Mouse (Mus musculus): ENCODE measurements at regions not wholly inside any gene's neighbourhood (a gene's known extent, or its start where the extent isn't known, plus 50 kb on each side); places are given as distances from the start of the nearest gene placed in this dataset.
A peak's percentile ranks its signal among the peaks of the same experiment; 100 is the strongest.

DNA sequence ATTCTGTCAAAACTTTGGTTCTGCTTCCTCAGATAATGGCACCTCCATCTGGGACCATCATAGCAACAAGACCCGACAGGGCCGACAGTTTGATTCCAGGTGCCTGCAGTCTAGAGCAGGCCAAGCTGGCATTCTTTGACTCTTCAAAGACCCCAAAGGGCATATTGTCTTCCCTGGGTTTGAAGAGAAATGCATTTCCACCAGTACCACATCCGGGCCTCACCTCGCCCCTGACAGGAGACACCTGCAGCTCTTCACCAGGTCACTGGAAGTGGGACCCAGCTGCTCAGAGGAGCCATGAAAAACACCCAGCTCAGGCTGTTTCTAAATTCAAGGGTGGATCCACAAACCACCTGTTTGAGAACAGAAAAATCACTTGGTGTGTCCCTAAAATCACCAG lies 222.2 kb downstream of the Emx2 start:
- in situ Hi-C loops (cut with MboI; ENCODE audit: low pct_unique_long_range_greater_than_20kb), result no loop called here
- DNase-seq (ENCODE audit: low read depth, low spot score) (no peak), ATAC-seq (no peak)
- TF ChIP-seq CTCF (IDR thresholded peaks at IDR 0.05), result no peak
- CTCF ChIA-PET, result interaction anchor here (0.7 to 0.9 kb wide), 2 partner anchors 10 to 45 kb away, joined by 3 read pairs; no protein-coding TSS in a partner anchor
- POLR2A ChIA-PET, result no interaction called here
- H3K27me3 ChIP-seq, result no peaks in the 10 kb centered on the region

DNA sequence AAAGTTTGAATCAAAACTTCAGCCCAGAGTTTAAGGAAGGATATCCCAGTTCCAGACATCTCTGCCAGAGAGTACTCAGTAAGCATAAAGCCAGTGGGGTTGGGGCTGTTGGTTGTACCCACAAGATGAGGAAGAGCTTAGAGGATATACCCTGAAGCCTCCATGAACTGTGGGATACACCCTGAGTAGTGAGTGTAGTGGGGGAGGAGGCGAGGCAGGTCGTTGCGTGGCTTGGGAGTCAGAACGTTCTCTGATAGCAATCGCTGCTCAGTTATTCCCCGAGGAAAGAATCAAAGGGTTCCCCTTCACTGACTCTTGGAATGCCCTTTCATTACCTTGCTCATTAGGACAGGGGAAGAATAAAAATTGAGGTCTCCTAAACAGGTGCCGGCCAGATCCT lies 226.1 kb downstream of the Emx2 start:
- no peaks in the 10 kb centered on the region for H3K27me3 ChIP-seq
- DNase-seq (ENCODE audit: low read depth, low spot score) (no peak), ATAC-seq (no peak)
- ChIA-PET POLR2A (no interaction called here), CTCF (no interaction called here)
- in situ Hi-C loops (cut with MboI; ENCODE audit: low pct_unique_long_range_greater_than_20kb), result no loop called here
- TF ChIP-seq CTCF (IDR thresholded peaks at IDR 0.05), result no peak

- DNase-seq (ENCODE audit: low read depth, low spot score) (no peak), ATAC-seq (peak; percentile 74)
- CTCF ChIA-PET, result interaction anchor here (0.9 kb wide), 1 partner anchor 426 kb away, joined by 3 read pairs; no protein-coding TSS in a partner anchor
- TF ChIP-seq CTCF (IDR thresholded peaks at IDR 0.05), result no peak
- POLR2A ChIA-PET, result no interaction called here
- no peaks in the 10 kb centered on the region for H3K27me3 ChIP-seq
- in situ Hi-C loops (cut with MboI; ENCODE audit: low pct_unique_long_range_greater_than_20kb), result no loop called here
These were observed 227.9 kb downstream of the Emx2 start for GRCm38 (mm10) chr19:59685826-59686717.

DNA sequence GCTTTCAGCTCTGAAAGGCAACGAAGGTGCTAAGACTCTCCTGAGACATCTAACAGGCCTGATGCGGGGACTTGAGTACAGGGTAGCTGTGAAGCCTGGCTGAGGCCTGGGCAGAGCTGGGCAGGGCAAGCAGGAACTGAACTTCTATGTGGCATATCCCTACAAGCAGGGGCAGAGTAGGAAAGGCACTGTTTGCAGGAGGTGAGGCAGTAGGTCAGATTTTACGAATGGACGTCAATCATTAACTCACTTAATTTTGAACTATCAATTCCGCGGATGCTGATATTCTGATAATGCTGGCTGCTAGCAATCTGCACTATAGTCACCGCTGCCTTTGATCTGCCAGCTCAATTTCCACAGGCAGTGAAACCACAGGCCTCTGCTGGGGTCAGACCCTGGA lies 229.0 kb downstream of the Emx2 start:
- CTCF ChIA-PET, result interaction anchor here (1.3 kb wide), 1 partner anchor 17 kb away, joined by 3 read pairs; no protein-coding TSS in a partner anchor
- no peaks in the 10 kb centered on the region for H3K27me3 ChIP-seq
- no peak for TF ChIP-seq CTCF (IDR thresholded peaks at IDR 0.05)
- in situ Hi-C loops (cut with MboI; ENCODE audit: low pct_unique_long_range_greater_than_20kb), result no loop called here
- ATAC-seq (no peak), DNase-seq (ENCODE audit: low read depth, low spot score) (no peak)
- POLR2A ChIA-PET, result no interaction called here

DNA sequence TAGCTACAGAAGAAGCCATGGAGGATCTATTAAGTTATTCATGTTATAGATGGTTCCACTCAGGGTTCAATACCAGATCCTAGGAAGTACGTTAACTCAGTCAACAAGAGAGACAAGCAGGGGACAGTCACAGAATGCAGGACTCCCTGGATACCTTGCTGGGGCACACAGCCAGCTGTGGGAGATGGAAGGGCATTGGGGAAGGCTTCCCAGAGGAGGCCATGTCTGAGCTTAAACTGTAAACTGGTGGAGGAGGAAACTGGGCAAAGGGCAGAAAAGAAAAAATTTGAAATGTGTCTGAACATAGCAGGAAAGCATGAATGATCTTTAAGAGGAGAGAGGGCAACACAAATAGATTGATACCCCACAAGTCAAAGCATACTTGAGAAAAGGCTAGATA lies 229.5 kb downstream of the Emx2 start:
- POLR2A ChIA-PET, result no interaction called here
- no peaks in the 10 kb centered on the region for H3K27me3 ChIP-seq
- DNase-seq (ENCODE audit: low read depth, low spot score) (no peak), ATAC-seq (no peak)
- no peak for TF ChIP-seq CTCF (IDR thresholded peaks at IDR 0.05)
- CTCF ChIA-PET, result interaction anchor here (1.3 kb wide), 1 partner anchor 17 kb away, joined by 3 read pairs; no protein-coding TSS in a partner anchor
- in situ Hi-C loops (cut with MboI; ENCODE audit: low pct_unique_long_range_greater_than_20kb), result no loop called here

DNA sequence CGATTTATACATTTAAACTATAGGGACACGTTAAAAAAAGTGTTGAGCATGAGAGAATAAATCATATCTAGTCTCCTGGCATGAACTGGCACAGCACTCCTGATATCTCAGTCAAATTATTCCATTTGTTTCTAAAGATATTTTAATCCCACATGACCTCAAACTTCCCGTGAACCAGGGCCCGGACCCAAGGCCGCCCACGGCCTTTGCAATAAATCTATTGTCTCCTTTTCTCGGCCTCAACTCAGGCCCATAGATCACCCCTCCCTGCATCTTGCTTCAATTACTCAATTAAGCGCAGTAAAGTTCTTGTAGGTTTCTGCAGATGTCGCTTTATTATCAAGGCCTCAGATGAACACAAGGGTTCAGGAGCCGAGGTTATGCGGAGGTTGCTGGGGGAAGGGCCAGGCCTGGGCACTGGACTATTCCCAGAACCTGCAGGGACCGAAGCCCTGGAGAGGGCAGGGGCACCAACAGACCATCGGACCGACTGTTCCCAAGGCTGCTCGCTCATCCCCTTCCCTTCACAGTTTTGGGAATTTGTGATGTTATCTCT lies 233.4 kb downstream of the Emx2 start:
- no peak for DNase-seq (ENCODE audit: low read depth, low spot score)
- ChIA-PET POLR2A (no interaction called here), CTCF (interaction anchor here (0.9 kb wide), 1 partner anchor 17 kb away, joined by 4 read pairs; no protein-coding TSS in a partner anchor)

DNA sequence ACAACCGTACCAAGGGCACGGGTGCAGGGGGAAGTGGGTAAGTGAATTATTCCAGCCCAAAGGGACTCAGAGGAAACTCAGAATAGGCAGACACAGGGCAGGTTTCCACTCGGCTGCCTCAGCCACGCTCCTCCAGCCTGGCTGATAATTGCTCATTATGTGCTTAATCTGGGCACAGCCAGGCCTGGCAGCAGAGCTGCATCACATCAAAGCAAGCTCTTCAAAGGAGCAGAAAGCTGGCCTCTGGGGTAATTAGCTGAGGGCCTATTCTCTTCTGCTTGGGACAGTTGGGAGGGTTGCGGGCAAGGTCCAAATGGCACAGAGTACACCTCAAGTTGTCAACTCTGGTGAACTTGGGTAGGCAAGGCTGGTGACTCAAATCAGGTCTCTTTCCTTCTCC lies 239.5 kb downstream of the Emx2 start:
- ATAC-seq (no peak), DNase-seq (ENCODE audit: low read depth, low spot score) (no peak)
- in situ Hi-C loops (cut with MboI; ENCODE audit: low pct_unique_long_range_greater_than_20kb), result no loop called here
- ChIA-PET POLR2A (no interaction called here), CTCF (no interaction called here)
- H3K27me3 ChIP-seq, result no peaks in the 10 kb centered on the region
- no peak for TF ChIP-seq CTCF (IDR thresholded peaks at IDR 0.05)

More for the DNA sequence above, 233.4 kb downstream of the Emx2 start:
- ATAC-seq, result no peak
- H3K27me3 ChIP-seq, result no peaks in the 10 kb centered on the region
- no peak for TF ChIP-seq CTCF (IDR thresholded peaks at IDR 0.05)
- in situ Hi-C loops (cut with MboI; ENCODE audit: low pct_unique_long_range_greater_than_20kb), result no loop called here

DNA sequence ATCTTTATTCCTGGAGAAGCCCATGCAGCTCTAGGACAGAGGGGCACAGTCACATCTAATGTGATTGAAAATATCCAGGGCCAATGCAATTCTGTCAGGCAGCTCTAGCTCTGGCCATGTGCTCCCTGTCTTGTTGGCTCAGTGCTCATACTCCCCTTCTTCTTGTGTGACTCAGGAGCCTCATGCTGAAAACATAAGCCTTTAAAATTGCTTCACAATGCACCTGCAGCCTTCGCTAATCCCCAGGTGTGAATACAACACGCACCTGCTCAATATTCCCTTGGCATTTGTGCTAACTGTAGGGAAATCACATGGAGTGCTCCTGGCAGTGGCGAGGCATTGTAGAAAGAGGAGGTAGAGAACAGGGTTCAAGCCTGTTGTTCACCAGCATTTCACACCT lies 242.0 kb downstream of the Emx2 start:
- POLR2A ChIA-PET, result no interaction called here
- no peak for DNase-seq (ENCODE audit: low read depth, low spot score)
- CTCF ChIA-PET, result no interaction called here
- no peak for TF ChIP-seq CTCF (IDR thresholded peaks at IDR 0.05)
- ATAC-seq, result no peak
- in situ Hi-C loops (cut with MboI; ENCODE audit: low pct_unique_long_range_greater_than_20kb), result no loop called here
- no peaks in the 10 kb centered on the region for H3K27me3 ChIP-seq

GRCm38 (mm10) chr19:59707106-59707505 lies 236.3 kb downstream of the Rab11fip2 start:
- POLR2A ChIA-PET, result no interaction called here
- ATAC-seq (no peak), DNase-seq (ENCODE audit: low read depth, low spot score) (no peak)
- CTCF ChIA-PET, result no interaction called here
- TF ChIP-seq CTCF (IDR thresholded peaks at IDR 0.05), result no peak
- in situ Hi-C loops (cut with MboI; ENCODE audit: low pct_unique_long_range_greater_than_20kb), result no loop called here
- no peaks in the 10 kb centered on the region for H3K27me3 ChIP-seq

DNA sequence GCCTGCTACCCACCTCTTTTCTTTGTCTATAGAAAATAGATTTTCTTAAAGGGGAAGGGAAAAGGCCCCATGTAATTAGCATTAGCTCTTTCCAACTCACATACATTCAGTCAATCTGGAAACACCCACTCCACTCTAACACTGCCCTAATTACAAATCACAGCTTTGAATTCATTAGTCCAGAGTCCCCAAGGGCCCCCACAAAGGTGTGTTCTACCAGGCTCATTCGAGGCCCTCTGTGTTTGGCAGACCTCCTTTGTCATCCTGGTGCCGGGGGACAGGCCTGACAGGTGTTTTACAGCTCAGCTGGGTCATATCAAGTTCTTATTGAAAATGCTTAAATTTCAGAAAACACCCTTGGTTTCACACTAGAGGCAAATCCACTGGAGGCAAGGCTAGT lies 234.3 kb downstream of the Rab11fip2 start:
- H3K27me3 ChIP-seq, result peaks cover 4% of the 10 kb centered on the region
- ChIA-PET CTCF (interaction anchor here (1.3 kb wide), 1 partner anchor 18 kb away, joined by 4 read pairs; no protein-coding TSS in a partner anchor), POLR2A (no interaction called here)
- TF ChIP-seq CTCF (IDR thresholded peaks at IDR 0.05), result no peak
- ATAC-seq, result no peak
- no peak for DNase-seq (ENCODE audit: low read depth, low spot score)
- in situ Hi-C loops (cut with MboI; ENCODE audit: low pct_unique_long_range_greater_than_20kb), result no loop called here

DNA sequence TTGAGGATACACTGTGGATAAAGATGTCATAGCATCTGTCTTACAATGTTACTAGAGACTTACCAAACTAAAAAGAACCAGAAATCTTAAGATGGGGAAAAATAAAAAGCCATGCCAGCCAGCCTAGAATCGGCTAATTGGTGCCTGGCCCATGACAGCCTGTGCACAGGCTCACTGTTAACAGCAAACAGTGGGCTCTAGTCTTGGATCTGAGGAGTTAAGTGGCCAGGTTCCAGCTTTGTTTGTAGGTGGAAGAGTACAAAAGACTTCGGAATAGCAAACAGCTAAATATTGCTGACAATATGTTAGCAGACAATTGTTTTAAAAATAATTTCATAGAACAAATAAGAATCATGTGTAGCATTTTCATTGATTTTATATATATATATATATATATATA lies 228.4 kb downstream of the Rab11fip2 start:
- no peak for ATAC-seq
- peaks cover 4% of the 10 kb centered on the region for H3K27me3 ChIP-seq
- in situ Hi-C loops (cut with MboI; ENCODE audit: low pct_unique_long_range_greater_than_20kb), result no loop called here
- ChIA-PET POLR2A (no interaction called here), CTCF (no interaction called here)
- TF ChIP-seq CTCF (IDR thresholded peaks at IDR 0.05), result no peak
- DNase-seq (ENCODE audit: low read depth, low spot score), result no peak

Data from Patski (cell line).